Mouse (Mus musculus) lung, embryonic 16.5 days (tissue): ENCODE data around the gene Slc25a20. TPM values are rescaled to one million over a fixed set of nuclear protein-coding genes. Genes with fewer than 3 reads are reported as not detected.
A peak's percentile ranks its signal among the peaks of the same experiment; 100 is the strongest.

Source experiments
- ATAC-seq: fragments of 200-750 bp; cut with Nextera tagmentation; 2 replicates; pipeline ENCODE4 v1.8.0; 2017; ENCODE audit warnings: low read depth, mild to moderate bottlenecking, moderate library complexity
- H3K27ac ChIP-seq: fragments of 300-500 bp; sonication (generic); 2 replicates; pipeline ENCODE4 v1.5.1; 2014; ENCODE audit warnings: mild to moderate bottlenecking, control low read depth, low read length
- H3K27me3 ChIP-seq: fragments of 300-500 bp; sonication (generic); 2 replicates; pipeline ENCODE4 v1.6.1; 2014; ENCODE audit warnings: low read depth, low read length, mixed read lengths; ENCODE audit not compliant: control insufficient read depth, insufficient read depth
- H3K36me3 ChIP-seq: fragments of 300-500 bp; sonication (generic); 2 replicates; pipeline ENCODE4 v1.6.1; 2014; ENCODE audit warnings: low read length; ENCODE audit not compliant: control insufficient read depth, insufficient read depth
- H3K4me1 ChIP-seq: fragments of 300-500 bp; sonication (generic); replicated peaks from 2 replicates; pipeline ENCODE4 v1.6.1; 2014; ENCODE audit warnings: low read length, mixed read lengths; ENCODE audit not compliant: control insufficient read depth, insufficient read depth
- H3K4me2 ChIP-seq: fragments of 300-500 bp; sonication (generic); 2 replicates; pipeline ENCODE4 v1.6.1; 2014; ENCODE audit warnings: low read depth, low read length, control low read depth
- H3K4me3 ChIP-seq: fragments of 300-500 bp; sonication (generic); 2 replicates; pipeline ENCODE4 v1.5.1; 2014; ENCODE audit warnings: mild to moderate bottlenecking, low read length, control low read depth
- H3K9ac ChIP-seq: fragments of 300-500 bp; sonication (generic); 2 replicates; pipeline ENCODE4 v1.6.1; 2014; ENCODE audit warnings: low read length, control low read depth
- H3K9me3 ChIP-seq: fragments of 300-500 bp; sonication (generic); 2 replicates; pipeline ENCODE4 v1.6.1; 2016; ENCODE audit warnings: low read length; ENCODE audit not compliant: control insufficient read depth
- WGBS: fragments of 180-500 bp; shearing (Covaris S2); extraction: QIAGEN DNeasy Blood & Tissue Kit; methylation state at CpG from one replicate; pipeline ENCODE4 v1.1.7; 2014; 5-methylcytosine and 5-hydroxymethylcytosine counted together
- polyA plus RNA-seq: library from polyadenylated mRNA; unstranded; fragments of >200 nt; fragmentation: Nextera tagmentation; extraction: Ambion mirVana; gene quantifications from 2 replicates; pipeline ENCODE4 v1.2.1, GENCODE M21; 2015

The Slc25a20 gene
- polyA plus RNA-seq, 1 experiment from 2014 or later = 44.8 TPM

DNA sequence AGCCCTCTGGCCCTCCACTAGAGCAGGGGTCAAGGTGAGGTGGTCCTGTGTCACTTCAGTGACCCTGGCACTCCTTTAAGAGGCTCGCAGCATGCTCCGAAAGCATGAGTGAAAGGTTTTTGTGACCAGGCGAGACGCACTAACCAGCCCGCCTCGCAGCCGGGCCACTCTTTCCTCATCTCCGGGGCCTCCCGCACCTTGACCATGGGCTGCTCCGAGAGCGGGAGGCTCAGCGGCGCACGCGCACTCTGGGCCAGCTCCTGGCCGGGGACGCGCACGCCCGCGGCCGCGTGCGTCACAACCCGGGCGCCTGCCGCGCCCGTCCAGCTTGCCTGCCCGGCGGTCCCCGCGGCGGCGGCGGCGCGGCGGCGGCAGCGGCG is 29.9 kb downstream of the Slc25a20 start:
- peak overlapping the region; percentile 80 for H3K4me3 ChIP-seq
- H3K4me2 ChIP-seq = peak overlapping the region; percentile 98
- no peaks in the 10 kb centered on the region for H3K9me3 ChIP-seq
- H3K27ac ChIP-seq = peak overlapping the region; percentile 50
- H3K36me3 ChIP-seq = no peaks in the 10 kb centered on the region
- WGBS = under 1% methylated on average over 40 of the region's 42 CpGs
- H3K4me1 ChIP-seq = peaks cover 17% of the 10 kb centered on the region
- peak; percentile 95 for ATAC-seq
- no peaks in the 10 kb centered on the region for H3K27me3 ChIP-seq
- peak overlapping the region; percentile 78 for H3K9ac ChIP-seq

DNA sequence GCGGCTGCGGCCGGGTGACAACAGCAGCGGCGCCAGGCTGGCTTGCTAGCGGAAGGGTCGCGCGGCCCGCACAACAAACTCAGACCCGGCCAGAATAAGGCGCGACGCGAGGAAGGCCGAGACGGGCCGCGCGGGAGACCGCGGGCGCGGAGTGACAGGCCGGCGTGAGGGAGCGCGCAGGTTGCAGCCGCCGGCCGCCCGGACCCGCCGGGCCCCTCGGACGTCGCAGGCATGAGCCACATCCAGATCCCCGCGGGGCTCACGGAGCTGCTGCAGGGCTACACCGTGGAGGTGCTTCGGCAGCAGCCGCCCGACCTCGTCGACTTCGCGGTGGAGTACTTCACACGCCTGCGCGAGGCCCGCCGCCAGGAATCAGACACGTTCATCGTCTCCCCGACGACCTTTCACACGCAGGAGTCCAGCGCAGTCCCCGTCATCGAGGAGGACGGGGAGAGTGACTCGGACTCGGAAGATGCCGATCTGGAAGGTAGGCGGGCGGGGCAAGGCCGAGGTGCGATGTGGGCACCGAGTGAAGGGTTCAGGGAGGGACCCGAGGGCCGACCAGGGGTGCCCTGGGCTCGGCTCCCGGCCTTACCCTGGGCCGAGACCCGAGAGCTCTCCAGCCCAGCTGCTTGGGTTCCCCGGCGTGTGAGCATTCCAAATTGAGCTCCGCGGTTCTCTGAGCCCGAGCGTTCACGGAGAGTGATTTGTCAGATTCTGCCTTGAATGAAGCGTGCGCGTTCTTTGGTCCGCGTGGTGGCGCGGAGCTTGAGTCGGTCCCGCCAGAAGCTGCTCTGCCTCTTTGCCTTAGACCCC is 30.5 kb downstream of the Slc25a20 start:
- peak overlapping the region; percentile 78 for H3K9ac ChIP-seq
- no peaks in the 10 kb centered on the region for H3K27me3 ChIP-seq
- peak overlapping the region; percentile 98 for H3K4me2 ChIP-seq
- H3K4me1 ChIP-seq = peaks cover 17% of the 10 kb centered on the region
- peak overlapping the region; percentile 80 for H3K4me3 ChIP-seq
- peak overlapping the region; percentile 50 for H3K27ac ChIP-seq
- whole genome bisulfite sequencing = under 1% methylated on average over 92 of the region's 92 CpGs
- peak; percentile 72 for ATAC-seq
- H3K36me3 ChIP-seq = no peaks in the 10 kb centered on the region
- H3K9me3 ChIP-seq = no peaks in the 10 kb centered on the region

DNA sequence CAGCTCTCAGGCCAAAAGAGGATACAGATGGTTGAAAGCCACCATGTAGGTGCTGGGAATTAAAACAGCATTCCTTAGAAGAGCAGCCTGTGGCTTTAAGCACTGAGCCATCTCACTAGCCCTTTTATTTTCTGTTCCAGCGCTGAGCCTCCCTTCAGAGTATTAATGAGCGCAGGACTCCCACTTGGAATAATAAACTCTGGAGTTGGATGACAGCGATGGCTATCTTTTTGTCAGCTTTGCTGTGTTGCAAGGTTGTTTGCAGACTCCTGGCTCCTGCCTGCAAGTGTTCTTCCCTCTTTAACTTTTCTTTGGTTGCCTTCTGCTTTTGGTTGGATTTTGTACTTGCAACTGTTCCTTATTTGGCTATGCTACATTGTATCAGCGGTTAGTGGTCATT is 32.1 kb downstream of the Slc25a20 start:
- WGBS = 76% methylated on average over 4 of the region's 4 CpGs
- no peak overlapping the region for H3K9ac ChIP-seq
- peaks cover 15% of the 10 kb centered on the region for H3K4me1 ChIP-seq
- H3K27ac ChIP-seq = no peak overlapping the region
- no peaks in the 10 kb centered on the region for H3K27me3 ChIP-seq
- H3K9me3 ChIP-seq = no peaks in the 10 kb centered on the region
- peak overlapping the region; percentile 29; the same call in 1 of the 2 replicates for H3K4me2 ChIP-seq
- no peaks in the 10 kb centered on the region for H3K36me3 ChIP-seq
- H3K4me3 ChIP-seq = no peak overlapping the region
- no peak for ATAC-seq

DNA sequence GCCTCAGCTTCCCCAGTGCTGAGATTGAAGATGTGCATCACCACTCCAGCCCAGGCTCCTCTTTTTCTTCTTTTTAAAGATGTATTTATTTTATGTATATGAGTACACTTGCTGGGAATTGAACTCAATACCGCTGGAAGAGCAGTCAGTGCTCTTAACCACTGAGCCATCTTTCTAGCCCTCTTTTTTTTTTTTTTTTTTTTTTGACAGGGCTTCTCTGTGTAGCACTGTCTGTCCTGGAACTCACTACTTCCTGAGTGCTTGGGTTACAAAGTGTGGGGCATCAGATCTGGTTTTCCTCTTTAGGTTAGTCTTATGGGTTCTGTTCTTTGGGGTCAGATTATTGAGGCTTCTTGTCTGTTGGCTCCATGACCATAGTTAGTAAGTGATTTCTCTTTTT is 32.6 kb downstream of the Slc25a20 start:
- WGBS = 86% methylated on average over 1 of the region's 1 CpGs
- Histone ChIP-seq H3K4me3 (no peak overlapping the region), H3K9ac (no peak overlapping the region), H3K9me3 (no peaks in the 10 kb centered on the region), H3K27ac (no peak overlapping the region), H3K4me1 (peaks cover 15% of the 10 kb centered on the region), H3K27me3 (no peaks in the 10 kb centered on the region), H3K4me2 (no peak overlapping the region), H3K36me3 (no peaks in the 10 kb centered on the region)
- ATAC-seq = no peak

DNA sequence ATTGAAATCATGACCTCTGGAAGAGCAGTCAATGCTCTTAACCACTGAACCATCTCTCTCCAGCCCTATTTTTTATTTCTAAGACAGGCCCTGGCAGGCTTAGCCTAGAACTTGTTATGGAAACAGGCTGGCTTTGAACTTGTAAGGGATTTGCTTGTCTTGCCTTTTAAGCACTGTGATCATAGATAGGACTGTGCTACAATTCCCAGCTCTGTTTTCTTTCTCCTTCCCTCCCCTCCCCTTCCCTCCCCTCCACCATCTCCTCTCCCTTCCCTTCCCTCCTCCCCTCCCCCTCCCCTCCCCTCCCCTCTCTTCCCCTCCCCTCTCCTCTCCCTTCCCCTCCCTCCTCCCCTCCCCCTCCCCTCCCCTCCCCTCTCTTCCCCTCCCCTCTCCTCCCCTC is 40.6 kb downstream of the Slc25a20 start:
- H3K27me3 ChIP-seq = no peaks in the 10 kb centered on the region
- no peak for ATAC-seq

DNA sequence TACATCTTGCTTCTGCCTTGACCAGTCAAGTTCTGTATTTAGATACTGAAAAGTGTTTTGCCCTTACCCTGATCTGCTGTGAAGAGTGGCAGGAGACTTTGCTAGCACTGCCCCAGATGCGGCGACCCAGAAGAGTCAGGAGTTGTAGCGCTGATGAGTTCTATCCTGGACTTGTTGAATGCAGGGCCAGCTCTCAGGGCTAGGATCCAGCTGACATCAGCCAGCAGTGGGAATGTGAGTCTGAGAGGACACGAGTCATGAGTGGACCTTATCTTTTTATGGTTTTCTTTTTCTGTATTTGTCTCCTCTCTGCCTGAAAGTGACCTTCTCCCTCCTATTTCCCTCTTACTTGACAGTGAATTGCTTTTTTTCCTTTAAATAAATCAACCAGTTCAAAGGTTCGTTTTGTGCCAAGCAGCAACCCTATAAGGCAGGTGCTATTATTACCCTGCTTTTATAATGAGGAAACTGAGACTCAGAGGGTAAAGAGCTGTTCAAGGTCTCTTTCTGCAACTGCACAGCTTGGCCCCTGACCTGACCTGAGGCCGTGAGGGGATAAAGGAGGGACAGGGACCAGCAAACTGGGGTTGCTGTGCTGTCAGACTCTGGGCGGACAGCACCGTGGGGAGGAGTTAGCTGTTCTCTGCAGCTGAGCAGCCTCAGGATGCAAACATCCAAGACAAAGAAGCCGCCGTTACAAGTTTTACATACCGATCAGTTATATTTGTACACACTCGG is 41.7 kb downstream of the Slc25a20 start:
- no peak overlapping the region for H3K4me2 ChIP-seq
- WGBS = 40% methylated on average over 12 of the region's 12 CpGs
- no peak overlapping the region for H3K4me3 ChIP-seq
- H3K36me3 ChIP-seq = no peaks in the 10 kb centered on the region
- H3K9me3 ChIP-seq = no peaks in the 10 kb centered on the region
- H3K27ac ChIP-seq = peak overlapping the region; percentile 10; the same call in 1 of the 2 replicates
- ATAC-seq = no peak
- H3K27me3 ChIP-seq = no peaks in the 10 kb centered on the region
- H3K9ac ChIP-seq = no peak overlapping the region
- H3K4me1 ChIP-seq = peaks cover 6% of the 10 kb centered on the region

More for the DNA sequence above, 40.6 kb downstream of the Slc25a20 start:
- no peaks in the 10 kb centered on the region for H3K36me3 ChIP-seq
- no peak overlapping the region for H3K9ac ChIP-seq
- H3K4me3 ChIP-seq = no peak overlapping the region
- H3K4me1 ChIP-seq = peaks cover 6% of the 10 kb centered on the region
- H3K27ac ChIP-seq = no peak overlapping the region
- no peak overlapping the region for H3K4me2 ChIP-seq
- H3K9me3 ChIP-seq = no peaks in the 10 kb centered on the region

DNA sequence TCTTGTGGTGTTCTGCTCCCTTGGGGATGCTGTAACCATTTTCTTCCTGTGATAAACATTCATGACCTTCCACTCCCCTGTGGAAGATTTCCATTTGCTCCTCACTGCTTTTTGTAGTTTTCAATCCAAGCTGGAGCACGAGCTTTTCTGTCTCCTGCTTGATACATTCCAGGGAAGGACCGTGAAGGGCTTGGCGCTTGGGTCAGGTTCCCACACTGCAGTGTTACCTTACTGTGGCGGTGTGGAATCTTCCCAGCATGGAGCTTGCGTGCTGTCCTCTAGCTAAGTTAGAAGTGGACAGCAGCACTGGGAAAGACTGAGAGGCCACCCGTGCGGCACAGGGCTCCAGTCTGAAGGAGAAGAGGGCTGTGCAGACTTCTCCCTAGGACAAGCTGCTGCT is 42.7 kb downstream of the Slc25a20 start:
- Histone ChIP-seq H3K9ac (no peak overlapping the region), H3K4me2 (no peak overlapping the region), H3K4me1 (peaks cover 6% of the 10 kb centered on the region), H3K36me3 (no peaks in the 10 kb centered on the region), H3K4me3 (no peak overlapping the region), H3K27me3 (no peaks in the 10 kb centered on the region), H3K27ac (no peak overlapping the region), H3K9me3 (no peaks in the 10 kb centered on the region)
- 59% methylated on average over 7 of the region's 7 CpGs for WGBS
- ATAC-seq = no peak

DNA sequence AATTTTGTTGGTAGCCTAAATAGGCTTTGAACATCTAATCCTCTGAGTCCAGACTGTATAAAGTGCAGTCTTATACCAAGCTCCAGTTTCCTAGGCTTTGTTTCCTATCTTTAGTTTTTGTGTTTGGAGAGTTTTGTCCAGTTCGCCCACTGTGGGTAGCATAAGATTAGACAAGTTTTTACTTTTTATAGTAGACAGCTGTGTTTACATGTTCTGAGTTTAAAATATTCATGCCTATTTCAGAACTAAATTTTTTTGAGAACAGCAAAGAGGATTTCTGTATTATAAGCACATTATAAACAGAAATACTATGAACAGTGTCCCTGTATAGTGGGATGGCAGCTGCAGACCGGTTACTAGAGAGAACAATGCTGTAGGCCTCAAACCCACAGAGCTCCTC is 45.3 kb downstream of the Slc25a20 start:
- 80% methylated on average over 2 of the region's 2 CpGs for WGBS
- no peak overlapping the region for H3K27ac ChIP-seq
- ATAC-seq = no peak

DNA sequence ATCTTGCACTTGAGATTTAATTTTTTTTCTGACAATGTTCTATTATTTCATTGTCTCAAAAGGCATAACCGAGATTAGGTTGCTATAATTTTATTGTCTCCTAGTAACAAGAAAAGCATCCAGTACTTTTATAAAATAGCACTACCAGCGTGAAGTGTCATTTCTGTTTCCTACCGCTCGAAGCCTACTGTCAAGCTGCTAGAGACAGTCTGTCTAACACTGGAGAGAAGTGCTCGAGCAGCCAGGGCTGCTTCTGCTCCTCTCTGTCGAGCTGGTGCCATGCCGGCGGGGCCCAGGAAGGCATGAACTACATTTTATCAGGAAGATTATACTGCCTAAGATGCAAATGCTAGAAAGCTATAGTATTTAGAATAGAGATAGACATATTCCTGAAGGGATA is 46.9 kb downstream of the Slc25a20 start:
- Histone ChIP-seq H3K4me2 (no peak overlapping the region), H3K9me3 (no peaks in the 10 kb centered on the region), H3K27me3 (no peaks in the 10 kb centered on the region), H3K4me1 (peaks cover 3% of the 10 kb centered on the region), H3K36me3 (no peaks in the 10 kb centered on the region), H3K27ac (no peak overlapping the region), H3K9ac (no peak overlapping the region), H3K4me3 (no peak overlapping the region)
- WGBS = 88% methylated on average over 8 of the region's 8 CpGs
- no peak for ATAC-seq

More for the DNA sequence above, 45.3 kb downstream of the Slc25a20 start:
- Histone ChIP-seq H3K4me2 (no peak overlapping the region), H3K9me3 (no peaks in the 10 kb centered on the region), H3K27me3 (no peaks in the 10 kb centered on the region), H3K4me3 (no peak overlapping the region), H3K4me1 (peaks cover 6% of the 10 kb centered on the region), H3K9ac (no peak overlapping the region), H3K36me3 (no peaks in the 10 kb centered on the region)
